Mouse (Mus musculus) bone marrow macrophage, adult 2 months (primary cell): ENCODE results near the gene Ntrk2.

ENCODE experiments used
- CTCF ChIP-seq: IDR thresholded peaks from 2 replicates; pipeline ENCODE4 v1.5.1; 2012; ENCODE audit warnings: low read depth, mild to moderate bottlenecking, low read length, moderate library complexity
- POLR2A ChIP-seq: IDR thresholded peaks from 2 replicates; pipeline ENCODE4 v1.6.1; 2012; ENCODE audit warnings: mild to moderate bottlenecking, low read depth, low read length, borderline replicate concordance

GRCm38 (mm10) chr13:58904742-58905735 lies 98.7 kb downstream of the Ntrk2 start:
- TF ChIP-seq CTCF (no peak), POLR2A (no peak)
